Mouse (Mus musculus) urinary bladder, adult 18-20 months (tissue): Measurements from ENCODE around the gene Peli1.

ENCODE experiments used
- DNase-seq, 2 experiments: peaks; one replicate each; pipeline ENCODE4 v3.0.0; 2022; ENCODE audit warnings: low spot score in 2 of 2, mixed read lengths in 2 of 2

The Peli1 gene

DNA sequence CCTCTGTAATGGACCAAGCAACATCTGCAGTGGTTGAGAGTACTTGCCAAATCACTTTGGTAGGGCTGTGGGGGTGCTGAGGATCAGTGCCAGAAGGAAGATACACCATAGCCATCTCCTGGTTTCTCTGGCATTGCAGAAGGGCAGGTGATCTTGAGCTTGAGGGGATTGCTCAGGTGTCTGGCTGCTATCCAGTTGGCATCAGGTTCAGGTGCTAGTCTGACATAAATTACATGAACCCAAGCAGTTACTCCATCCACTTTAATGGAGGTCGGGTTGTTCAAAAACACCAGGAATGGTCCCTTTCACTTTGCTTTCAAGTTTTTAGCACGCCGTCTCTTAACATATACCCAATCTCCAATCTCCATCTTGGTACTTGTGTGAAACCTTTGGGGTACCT, 103.8 kb downstream of the Peli1 start:
- no peak for DNase-seq
